Mouse (Mus musculus) intestine, postnatal 0 days (tissue): ENCODE measurements around the gene Gtf2i. TPM values are rescaled to one million over a fixed set of nuclear protein-coding genes. Genes with fewer than 3 reads are reported as not detected.
A peak's percentile ranks its signal among the peaks of the same experiment; 100 is the strongest.

ENCODE experiments used
- ATAC-seq: fragments of 200-750 bp; cut with Nextera tagmentation; 2 replicates; pipeline ENCODE4 v1.8.0; 2017; ENCODE audit warnings: mild to moderate bottlenecking, moderate TSS enrichment, moderate library complexity
- H3K27ac ChIP-seq: fragments of 300-500 bp; sonication (generic); 2 replicates; pipeline ENCODE4 v1.5.1; 2014; ENCODE audit warnings: mild to moderate bottlenecking, low read depth, low read length, moderate library complexity
- H3K27me3 ChIP-seq: fragments of 300-500 bp; sonication (generic); replicated peaks from 2 replicates; pipeline ENCODE4 v1.6.1; 2014; ENCODE audit warnings: low read length, mixed read lengths; ENCODE audit not compliant: control insufficient read depth, insufficient read depth
- H3K36me3 ChIP-seq: fragments of 300-500 bp; sonication (generic); 2 replicates; pipeline ENCODE4 v1.6.1; 2014; ENCODE audit warnings: mild to moderate bottlenecking, moderate library complexity; ENCODE audit not compliant: control insufficient read depth, insufficient read depth
- H3K4me1 ChIP-seq: fragments of 300-500 bp; sonication (generic); replicated peaks from 2 replicates; pipeline ENCODE4 v1.6.1; 2014; ENCODE audit warnings: antibody characterized with exemption, low read length, mixed read lengths; ENCODE audit not compliant: control insufficient read depth, insufficient read depth
- H3K4me2 ChIP-seq: fragments of 300-500 bp; sonication (generic); replicated peaks from 2 replicates; pipeline ENCODE4 v1.6.1; 2014; ENCODE audit warnings: low read depth, mild to moderate bottlenecking, moderate library complexity
- H3K4me3 ChIP-seq: fragments of 300-500 bp; sonication (generic); 2 replicates; pipeline ENCODE4 v1.5.1; 2014; ENCODE audit warnings: low read depth, low read length
- H3K9ac ChIP-seq: fragments of 300-500 bp; sonication (generic); 2 replicates; pipeline ENCODE4 v1.6.1; 2014; ENCODE audit warnings: mild to moderate bottlenecking, low read depth, low read length
- H3K9me3 ChIP-seq: fragments of 300-500 bp; sonication (generic); 2 replicates; pipeline ENCODE4 v1.6.1; 2016; ENCODE audit warnings: mixed run types; ENCODE audit not compliant: control insufficient read depth
- CTCF ChIP-seq: sonication (generic); IDR thresholded peaks from 2 replicates; pipeline ENCODE4 v1.5.1; 2016; ENCODE audit warnings: low read depth, mild to moderate bottlenecking, control low read depth, antibody characterized with exemption, moderate library complexity
- WGBS: fragments of 180-500 bp; shearing (Covaris S2); extraction: QIAGEN DNeasy Blood & Tissue Kit; methylation state at CpG from one replicate; pipeline ENCODE4 v1.1.7; 2014; 5-methylcytosine and 5-hydroxymethylcytosine counted together
- polyA plus RNA-seq: library from polyadenylated mRNA; unstranded; fragments of >200 nt; fragmentation: Nextera tagmentation; extraction: Ambion mirVana; gene quantifications from 2 replicates; pipeline ENCODE4 v1.2.1, GENCODE M21; 2015

The Gtf2i gene
- polyA plus RNA-seq, 1 experiment from 2014 or later, result 53.4 TPM

DNA sequence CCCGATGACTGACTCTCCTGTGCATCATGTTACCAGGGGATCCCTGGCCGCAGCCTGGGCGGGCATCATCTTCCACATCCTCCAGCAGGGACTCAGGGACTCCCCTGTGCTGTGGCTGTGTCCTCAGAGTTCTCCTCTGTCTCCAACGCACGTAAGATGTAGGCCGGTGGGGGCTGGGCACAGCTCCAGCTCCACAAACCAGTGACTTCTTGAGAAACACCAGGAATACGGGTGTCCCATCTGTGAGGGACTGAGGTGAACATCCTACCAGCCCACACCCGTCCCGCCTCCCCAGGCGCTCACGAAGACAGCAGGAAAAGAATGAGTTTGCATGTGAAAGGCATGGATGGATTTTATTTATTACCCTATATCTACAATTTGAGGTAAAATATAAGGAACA, 77.1 kb downstream of the Gtf2i start:
- ATAC-seq, result no peak
- no peaks in the 10 kb centered on the region for H3K9me3 ChIP-seq
- peaks cover 62% of the 10 kb centered on the region for H3K36me3 ChIP-seq
- 0 out of 2 replicates have a peak, but pooled peaks cover 3% of the 10 kb centered on the region for H3K4me1 ChIP-seq
- no peak overlapping the region for H3K9ac ChIP-seq
- 88% methylated on average over 11 of the region's 11 CpGs for WGBS
- no peak overlapping the region for H3K4me2 ChIP-seq
- peak overlapping the region; percentile 21 for H3K27ac ChIP-seq
- no peaks in the 10 kb centered on the region for H3K27me3 ChIP-seq
- TF ChIP-seq CTCF, result no peak
- H3K4me3 ChIP-seq, result no peak overlapping the region

DNA sequence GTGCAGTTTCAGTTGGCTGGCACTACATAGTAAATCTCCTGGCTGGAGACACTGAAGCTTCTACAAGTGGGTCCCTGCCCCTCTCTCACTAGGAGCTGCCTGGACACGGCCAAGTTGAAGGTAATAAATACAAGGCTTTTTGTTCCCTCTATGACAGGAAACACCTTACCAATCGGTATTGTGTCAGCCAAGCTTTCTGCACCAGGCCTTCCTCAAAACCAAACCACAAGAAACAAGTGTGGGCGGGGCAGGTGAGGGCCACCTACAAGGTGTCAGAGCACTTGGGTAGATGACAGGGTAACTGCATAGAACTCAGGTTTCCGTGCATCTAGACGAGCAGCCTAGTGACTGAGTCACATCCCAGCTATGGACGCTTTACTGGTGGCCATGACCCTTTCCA, 77.8 kb downstream of the Gtf2i start:
- Histone ChIP-seq H3K4me2 (no peak overlapping the region), H3K9ac (no peak overlapping the region), H3K27me3 (no peaks in the 10 kb centered on the region), H3K9me3 (no peaks in the 10 kb centered on the region), H3K27ac (no peak overlapping the region), H3K4me3 (no peak overlapping the region), H3K36me3 (peaks cover 55% of the 10 kb centered on the region), H3K4me1 (0 out of 2 replicates have a peak, but pooled peaks cover 3% of the 10 kb centered on the region)
- TF ChIP-seq CTCF, result no peak
- no peak for ATAC-seq
- WGBS, result 74% methylated on average over 6 of the region's 6 CpGs

DNA sequence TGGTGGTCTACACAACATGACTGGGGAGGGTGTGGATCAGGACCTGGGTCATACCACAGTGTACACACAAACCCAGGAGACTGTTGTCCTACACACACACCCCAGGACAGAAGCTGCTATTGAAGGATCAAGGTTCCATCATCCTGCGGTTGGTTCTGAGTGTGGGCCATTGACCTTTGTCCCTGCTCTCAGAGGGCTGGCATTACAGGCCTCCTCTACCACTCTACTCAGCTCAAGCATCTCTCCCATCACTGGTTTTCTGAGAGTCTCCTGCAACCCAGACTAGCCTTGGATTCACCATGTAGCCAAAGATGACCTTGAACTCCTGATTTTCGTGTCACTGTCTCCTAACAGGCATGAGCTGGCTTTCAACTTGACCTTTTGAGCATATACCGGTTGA, 78.3 kb downstream of the Gtf2i start:
- H3K9ac ChIP-seq, result no peak overlapping the region
- H3K4me1 ChIP-seq, result 0 out of 2 replicates have a peak, but pooled peaks cover 3% of the 10 kb centered on the region
- peaks cover 49% of the 10 kb centered on the region for H3K36me3 ChIP-seq
- ATAC-seq, result peak; percentile 26; the same call in 1 of the 2 replicates
- no peak overlapping the region for H3K4me3 ChIP-seq
- TF ChIP-seq CTCF, result no peak
- H3K27ac ChIP-seq, result no peak overlapping the region
- WGBS, result 70% methylated on average over 3 of the region's 3 CpGs
- no peak overlapping the region for H3K4me2 ChIP-seq
- no peaks in the 10 kb centered on the region for H3K9me3 ChIP-seq
- H3K27me3 ChIP-seq, result no peaks in the 10 kb centered on the region

DNA sequence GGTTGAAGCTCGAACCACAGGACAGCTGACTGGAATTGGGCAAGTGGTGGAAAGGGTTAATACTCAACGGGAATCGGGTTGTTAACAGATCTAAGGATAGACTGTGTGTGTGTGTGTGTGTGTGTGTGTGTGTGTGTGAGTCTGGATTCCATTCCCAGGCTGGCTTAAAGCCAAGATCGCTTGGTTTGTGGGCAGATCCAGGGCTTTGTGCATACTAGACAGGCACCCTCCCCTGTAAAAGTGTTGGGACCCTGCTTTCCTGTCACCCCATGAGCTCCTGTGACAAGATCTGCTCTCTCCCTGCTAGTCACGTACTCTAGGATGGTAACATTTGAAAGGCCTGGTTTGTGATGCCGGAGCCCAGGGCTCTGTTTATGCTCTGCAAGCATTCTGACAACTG, 79.4 kb downstream of the Gtf2i start:
- no peak for ATAC-seq

DNA sequence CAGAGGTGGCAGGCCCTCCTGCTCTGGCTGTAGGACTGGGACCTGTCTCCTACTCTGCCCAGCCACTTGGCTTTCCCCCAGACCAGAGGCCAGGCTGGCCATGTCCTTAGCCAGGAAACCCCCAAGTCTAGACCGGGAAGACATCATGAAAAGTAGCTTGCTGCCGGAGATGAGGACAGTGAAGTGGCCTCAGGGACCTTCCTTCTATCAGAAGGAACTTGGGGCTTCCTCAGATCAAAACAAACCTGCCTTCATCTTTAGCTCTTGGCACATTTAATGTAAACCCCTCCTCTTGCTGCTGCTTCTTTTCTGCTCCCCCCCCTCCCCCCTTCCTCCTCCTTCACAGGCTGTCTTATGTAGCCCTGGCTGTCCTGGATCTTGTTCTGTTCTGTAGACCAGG, 80.4 kb downstream of the Gtf2i start:
- 0 out of 2 replicates have a peak, but pooled peaks cover 3% of the 10 kb centered on the region for H3K4me1 ChIP-seq
- TF ChIP-seq CTCF, result no peak
- ATAC-seq, result no peak
- H3K4me2 ChIP-seq, result no peak overlapping the region
- no peaks in the 10 kb centered on the region for H3K9me3 ChIP-seq
- no peak overlapping the region for H3K27ac ChIP-seq
- no peaks in the 10 kb centered on the region for H3K27me3 ChIP-seq
- H3K36me3 ChIP-seq, result peaks cover 30% of the 10 kb centered on the region
- no peak overlapping the region for H3K4me3 ChIP-seq
- no peak overlapping the region for H3K9ac ChIP-seq
- 67% methylated on average over 2 of the region's 2 CpGs for WGBS

More for the DNA sequence above, 79.4 kb downstream of the Gtf2i start:
- no peaks in the 10 kb centered on the region for H3K9me3 ChIP-seq
- TF ChIP-seq CTCF, result no peak
- H3K4me2 ChIP-seq, result no peak overlapping the region
- H3K4me1 ChIP-seq, result 0 out of 2 replicates have a peak, but pooled peaks cover 3% of the 10 kb centered on the region
- no peak overlapping the region for H3K4me3 ChIP-seq
- H3K27me3 ChIP-seq, result no peaks in the 10 kb centered on the region
- no peak overlapping the region for H3K27ac ChIP-seq
- peaks cover 39% of the 10 kb centered on the region for H3K36me3 ChIP-seq
- 26% methylated on average over 6 of the region's 6 CpGs for WGBS
- no peak overlapping the region for H3K9ac ChIP-seq

DNA sequence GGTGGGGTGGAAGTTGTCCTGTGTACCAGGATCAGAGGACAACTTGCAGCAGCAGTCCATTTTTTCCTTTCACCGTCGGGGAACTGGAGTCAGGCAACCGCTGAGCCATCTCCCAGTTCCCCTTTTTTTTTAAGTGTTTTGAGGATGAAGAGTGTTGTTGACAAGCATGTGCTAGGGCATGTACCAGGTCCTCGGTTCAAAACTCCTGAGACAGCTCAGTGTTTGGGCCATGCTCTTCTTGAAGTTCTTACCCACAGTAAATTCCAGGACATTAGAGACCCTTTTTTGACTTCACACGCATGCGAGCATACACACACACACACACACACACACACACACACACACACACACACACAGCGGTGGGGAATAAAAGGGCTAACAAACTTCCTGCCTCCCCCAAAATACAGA, 81.3 kb downstream of the Gtf2i start:
- H3K4me3 ChIP-seq, result no peak overlapping the region
- no peak overlapping the region for H3K27ac ChIP-seq
- H3K36me3 ChIP-seq, result peaks cover 20% of the 10 kb centered on the region
- WGBS, result 45% methylated on average over 7 of the region's 7 CpGs
- H3K27me3 ChIP-seq, result no peaks in the 10 kb centered on the region
- no peak for ATAC-seq
- no peak overlapping the region for H3K9ac ChIP-seq
- no peak overlapping the region for H3K4me2 ChIP-seq
- no peak for TF ChIP-seq CTCF
- no peaks in the 10 kb centered on the region for H3K9me3 ChIP-seq
- H3K4me1 ChIP-seq, result 0 out of 2 replicates have a peak, but pooled peaks cover 3% of the 10 kb centered on the region

DNA sequence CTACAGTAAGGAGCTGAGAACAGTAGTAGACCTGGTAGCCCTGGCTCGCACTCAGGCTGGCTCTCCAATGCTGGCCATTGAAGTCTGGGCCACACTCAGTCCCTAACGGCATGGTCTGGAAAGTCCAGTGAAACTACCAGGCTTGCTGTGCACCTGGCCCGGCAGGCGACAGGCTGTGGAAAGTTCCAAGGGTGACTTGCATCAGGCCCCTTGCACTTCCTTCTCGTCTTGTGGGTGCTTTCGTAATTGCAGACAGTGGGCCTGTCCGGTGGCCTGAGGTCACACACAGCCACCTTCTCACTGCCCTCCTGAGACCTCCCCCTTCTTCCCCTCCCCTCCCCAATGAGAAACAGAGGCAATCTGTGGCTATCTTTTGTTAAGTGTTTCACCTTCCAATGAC, 82.0 kb downstream of the Gtf2i start:
- Histone ChIP-seq H3K9ac (no peak overlapping the region), H3K27me3 (no peaks in the 10 kb centered on the region), H3K4me2 (peak overlapping the region; percentile 35), H3K9me3 (no peaks in the 10 kb centered on the region), H3K36me3 (peaks cover 13% of the 10 kb centered on the region), H3K4me1 (0 out of 2 replicates have a peak, but pooled peaks cover 3% of the 10 kb centered on the region), H3K27ac (peak overlapping the region; percentile 17; the same call in 1 of the 2 replicates), H3K4me3 (no peak overlapping the region)
- WGBS, result 13% methylated on average over 7 of the region's 7 CpGs
- peak; percentile 33 for ATAC-seq
- no peak for TF ChIP-seq CTCF
